Mouse (Mus musculus) ES-Bruce4 (cell line): ENCODE measurements around the gene Fpgs.

Experiments
- CTCF ChIP-seq: IDR thresholded peaks from one replicate; pipeline ENCODE4 v1.8.1; 2011; ENCODE audit warnings: low read depth, low read length
- POLR2A ChIP-seq: IDR thresholded peaks from one replicate; pipeline ENCODE4 v1.8.1; 2011; ENCODE audit warnings: low read length; ENCODE audit not compliant: insufficient read depth

DNA sequence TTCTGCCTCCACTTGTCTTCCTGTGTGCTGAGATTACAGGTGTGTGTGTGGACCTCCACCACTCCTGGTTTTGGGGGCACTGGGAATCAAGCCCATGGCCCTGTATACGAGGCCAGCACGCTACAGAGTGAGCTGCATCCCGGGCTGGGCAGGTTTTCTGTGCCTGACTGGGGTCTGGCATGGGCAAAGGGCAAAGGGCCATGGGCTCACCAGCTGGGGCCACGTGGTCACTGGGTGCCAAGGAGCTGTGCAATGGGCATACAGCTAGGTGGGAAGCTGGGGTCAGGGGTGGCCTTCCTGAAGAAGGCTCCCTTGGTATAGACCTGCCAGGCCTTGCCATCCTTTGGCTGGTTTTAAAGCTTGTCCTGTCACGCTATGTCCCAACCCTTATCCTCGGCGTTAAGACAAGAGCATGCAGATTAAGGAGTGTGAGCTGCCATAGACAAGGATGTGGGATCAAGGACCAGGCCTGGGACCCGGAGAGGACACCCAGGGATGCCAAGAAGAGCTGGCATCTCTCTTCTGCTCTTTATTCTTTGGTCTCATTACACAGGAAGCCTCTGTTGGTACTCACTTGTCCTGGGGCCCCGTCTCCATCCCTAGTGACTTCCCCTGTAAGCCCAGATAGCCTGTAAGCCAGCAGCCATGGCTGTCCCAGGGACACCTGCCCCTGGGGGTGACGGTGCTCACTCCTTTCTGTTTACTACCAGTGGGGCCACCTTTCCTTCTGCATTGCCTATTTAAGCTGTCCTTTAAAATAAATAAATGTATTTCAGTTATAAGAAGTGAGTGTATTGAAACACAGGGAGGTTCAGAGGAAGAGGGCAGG lies 69.5 kb downstream of the Fpgs start:
- TF ChIP-seq POLR2A (no peak), CTCF (no peak)
